Mouse (Mus musculus) heart, postnatal 0 days (tissue): ENCODE data around the gene Myb. TPM values are rescaled to one million over a fixed set of nuclear protein-coding genes. Genes with fewer than 3 reads are reported as not detected.
A peak's percentile ranks its signal among the peaks of the same experiment; 100 is the strongest.

Experiments used
- ATAC-seq: fragments of 200-750 bp; cut with Nextera tagmentation; 2 replicates; pipeline ENCODE4 v1.8.0; 2017; ENCODE audit warnings: low read depth, moderate number of reproducible peaks, moderate library complexity; ENCODE audit not compliant: insufficient read depth
- DNase-seq: peaks from one replicate; pipeline ENCODE4 v3.0.0-alpha.2; 2016; ENCODE audit warnings: low spot score
- H3K27ac ChIP-seq: fragments of 300-500 bp; sonication (generic); 2 replicates; pipeline ENCODE4 v1.5.1; 2014; ENCODE audit warnings: low read depth, mild to moderate bottlenecking
- H3K27me3 ChIP-seq: fragments of 300-500 bp; sonication (generic); 2 replicates; pipeline ENCODE4 v1.6.1; 2014; ENCODE audit warnings: low read length, mixed read lengths; ENCODE audit not compliant: control insufficient read depth, insufficient read depth
- H3K36me3 ChIP-seq: fragments of 300-500 bp; sonication (generic); replicated peaks from 2 replicates; pipeline ENCODE4 v1.6.1; 2014; ENCODE audit warnings: low read length, mixed read lengths; ENCODE audit not compliant: control insufficient read depth, insufficient read depth
- H3K4me1 ChIP-seq: fragments of 300-500 bp; sonication (generic); 2 replicates; pipeline ENCODE4 v1.6.1; 2014; ENCODE audit warnings: antibody characterized with exemption; ENCODE audit not compliant: control insufficient read depth, insufficient read depth
- H3K4me2 ChIP-seq: fragments of 300-500 bp; sonication (generic); 2 replicates; pipeline ENCODE4 v1.6.1; 2014; ENCODE audit warnings: low read depth, mild to moderate bottlenecking, low read length, moderate library complexity
- H3K4me3 ChIP-seq: fragments of 300-500 bp; sonication (generic); 2 replicates; pipeline ENCODE4 v1.5.1; 2014; ENCODE audit warnings: low read depth, low read length
- H3K9ac ChIP-seq: fragments of 300-500 bp; sonication (generic); replicated peaks from 2 replicates; pipeline ENCODE4 v1.6.1; 2014; ENCODE audit warnings: low read depth, low read length, mixed read lengths
- H3K9me3 ChIP-seq: fragments of 300-500 bp; sonication (generic); replicated peaks from 2 replicates; pipeline ENCODE4 v1.6.1; 2016; ENCODE audit warnings: low read length; ENCODE audit not compliant: control insufficient read depth
- CTCF ChIP-seq: IDR thresholded peaks from 2 replicates; pipeline ENCODE4 v1.5.1; 2016; ENCODE audit warnings: antibody characterized with exemption, control low read depth, low read depth
- EP300 ChIP-seq: IDR thresholded peaks from 2 replicates; pipeline ENCODE4 v1.6.1; 2016; ENCODE audit warnings: antibody characterized with exemption, low read depth
- WGBS: fragments of 180-500 bp; shearing (Covaris S2); extraction: QIAGEN DNeasy Blood & Tissue Kit; methylation state at CpG from one replicate; pipeline ENCODE4 v1.1.7; 2014; 5-methylcytosine and 5-hydroxymethylcytosine counted together
- polyA plus RNA-seq: library from polyadenylated mRNA; unstranded; fragments of >200 nt; fragmentation: Nextera tagmentation; extraction: Ambion mirVana; gene quantifications from 2 replicates; pipeline ENCODE4 v1.2.1, GENCODE M21; 2015
- total RNA-seq: library from RNA; depleted of rRNA; stranded (reverse); fragments of >200 nt; gene quantifications from 2 replicates; pipeline ENCODE4 v1.2.3, GENCODE M21; 2014; ENCODE audit warnings: low replicate concordance

Gene Myb
- total and polyA plus RNA-seq, 2 experiments from 2014 or later = 0.15 to 0.20 TPM

DNA sequence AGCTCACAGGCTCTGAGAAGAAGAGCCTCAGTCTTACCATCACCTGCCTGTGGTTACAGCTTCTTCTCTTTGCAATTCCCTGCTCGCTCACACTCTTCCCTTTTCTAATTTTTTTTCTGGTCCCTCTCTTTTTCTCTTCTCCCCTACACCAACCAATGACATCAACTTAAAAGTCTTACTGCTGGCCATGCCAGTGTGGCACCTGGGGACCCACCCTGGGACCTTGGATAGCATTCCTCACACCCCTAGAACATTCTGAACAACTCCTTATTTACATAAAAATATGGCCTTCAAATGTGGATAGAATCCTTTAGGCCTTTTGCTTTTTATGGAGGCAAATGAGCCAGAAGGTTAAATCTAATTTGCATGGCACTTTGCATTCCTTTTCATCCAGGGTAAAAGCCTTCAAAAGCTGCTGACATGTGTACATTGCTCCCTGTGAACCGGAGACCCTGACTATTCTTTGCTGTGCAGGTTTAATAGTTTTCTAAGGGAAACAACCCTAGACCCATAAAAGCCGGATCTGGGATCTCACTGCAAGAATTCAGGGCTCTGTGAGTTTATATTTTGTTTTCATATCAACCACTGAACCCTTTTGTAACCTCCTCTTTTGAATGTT lies 73.1 kb downstream of the Myb start:
- no peaks in the 10 kb centered on the region for H3K27me3 ChIP-seq
- DNase-seq (no peak), ATAC-seq (no peak)
- no peak overlapping the region for H3K4me2 ChIP-seq
- TF ChIP-seq CTCF (no peak), EP300 (no peak)
- no peak overlapping the region for H3K4me3 ChIP-seq
- no peak overlapping the region for H3K9ac ChIP-seq
- H3K36me3 ChIP-seq = no peaks in the 10 kb centered on the region
- WGBS = 82% methylated on average over 3 of the region's 3 CpGs
- H3K4me1 ChIP-seq = no peaks in the 10 kb centered on the region
- no peaks in the 10 kb centered on the region for H3K9me3 ChIP-seq
- no peak overlapping the region for H3K27ac ChIP-seq

DNA sequence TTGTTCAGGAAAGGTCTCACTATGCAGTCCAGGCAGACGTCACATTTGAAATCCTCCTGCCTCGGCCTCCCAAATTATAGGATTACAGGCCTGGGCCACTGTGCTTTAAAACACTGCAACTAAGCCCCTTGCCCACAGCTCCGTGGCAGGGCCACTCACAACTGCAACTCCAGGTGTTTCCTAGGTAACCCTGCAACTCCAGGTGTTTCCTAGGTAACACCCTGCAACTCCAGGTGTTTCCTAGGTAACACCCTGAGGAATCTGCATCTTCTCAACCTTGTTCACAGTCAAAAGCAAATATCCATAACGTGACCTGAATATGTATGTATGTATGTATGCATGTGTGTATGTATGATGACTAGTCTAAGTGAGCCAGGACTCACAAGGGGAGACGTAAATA lies 75.7 kb downstream of the Myb start:
- 74% methylated on average over 5 of the region's 5 CpGs for WGBS
- no peak for TF ChIP-seq EP300
- no peaks in the 10 kb centered on the region for H3K9me3 ChIP-seq
- ATAC-seq (no peak), DNase-seq (no peak)
- no peaks in the 10 kb centered on the region for H3K27me3 ChIP-seq
- no peaks in the 10 kb centered on the region for H3K4me1 ChIP-seq
- H3K27ac ChIP-seq = no peak overlapping the region
- no peak overlapping the region for H3K4me2 ChIP-seq
- H3K9ac ChIP-seq = no peak overlapping the region
- no peak overlapping the region for H3K4me3 ChIP-seq
- H3K36me3 ChIP-seq = no peaks in the 10 kb centered on the region

DNA sequence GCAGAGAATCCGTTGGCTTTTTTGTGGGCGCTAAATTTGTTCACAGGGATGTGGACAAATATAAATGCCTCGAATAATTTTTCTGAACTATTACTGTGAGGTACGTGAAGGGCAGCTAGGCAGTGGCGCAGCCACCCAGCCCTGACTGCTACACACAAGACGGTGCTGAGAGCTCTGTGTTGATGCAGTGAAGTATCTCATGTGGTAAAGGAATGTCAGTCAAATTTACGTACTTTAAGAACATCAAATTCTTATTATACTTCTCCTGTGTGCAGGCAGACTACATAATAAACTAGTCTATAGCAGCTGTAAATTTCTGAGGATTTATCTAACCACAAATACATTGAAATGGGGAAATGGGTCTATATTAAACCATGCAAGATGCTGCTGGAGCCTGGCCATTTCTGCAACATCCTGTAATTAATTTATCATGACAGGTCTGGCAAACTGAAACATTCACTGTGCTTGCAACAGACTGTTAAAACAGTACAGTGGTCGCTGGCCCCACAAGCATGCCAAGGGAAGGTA lies 77.3 kb downstream of the Myb start:
- ATAC-seq (no peak), DNase-seq (no peak)
- TF ChIP-seq EP300 (no peak), CTCF (no peak)
- Histone ChIP-seq H3K4me2 (no peak overlapping the region), H3K4me1 (no peaks in the 10 kb centered on the region), H3K4me3 (no peak overlapping the region), H3K27ac (no peak overlapping the region), H3K36me3 (no peaks in the 10 kb centered on the region), H3K27me3 (no peaks in the 10 kb centered on the region), H3K9me3 (no peaks in the 10 kb centered on the region), H3K9ac (no peak overlapping the region)
- WGBS = 64% methylated on average over 8 of the region's 8 CpGs

DNA sequence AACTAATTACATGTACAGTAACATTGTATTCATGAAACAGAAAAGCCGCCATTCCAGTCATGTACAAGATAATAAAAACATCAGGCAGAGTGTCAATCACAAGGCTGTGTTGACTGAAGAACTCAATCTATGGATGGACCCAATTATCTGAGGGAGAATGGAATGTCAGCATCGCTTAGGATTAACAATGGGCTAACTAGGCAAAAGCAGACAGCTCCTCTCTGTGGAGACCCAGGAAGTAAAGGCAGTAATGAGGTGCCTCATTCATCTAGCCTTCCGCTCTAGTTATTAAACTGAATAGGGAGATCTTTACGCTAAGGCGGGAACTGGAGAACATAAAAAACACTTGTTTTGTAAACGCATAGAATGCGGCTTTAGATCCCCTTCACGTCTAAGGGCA lies 78.3 kb downstream of the Myb start:
- H3K4me3 ChIP-seq = no peak overlapping the region
- H3K4me2 ChIP-seq = no peak overlapping the region
- ATAC-seq = no peak
- 84% methylated on average over 8 of the region's 8 CpGs for WGBS
- TF ChIP-seq EP300 (no peak), CTCF (no peak)
- H3K9me3 ChIP-seq = no peaks in the 10 kb centered on the region
- H3K27me3 ChIP-seq = no peaks in the 10 kb centered on the region
- no peak overlapping the region for H3K27ac ChIP-seq
- H3K4me1 ChIP-seq = no peaks in the 10 kb centered on the region
- no peaks in the 10 kb centered on the region for H3K36me3 ChIP-seq
- no peak overlapping the region for H3K9ac ChIP-seq
- no peak for DNase-seq

DNA sequence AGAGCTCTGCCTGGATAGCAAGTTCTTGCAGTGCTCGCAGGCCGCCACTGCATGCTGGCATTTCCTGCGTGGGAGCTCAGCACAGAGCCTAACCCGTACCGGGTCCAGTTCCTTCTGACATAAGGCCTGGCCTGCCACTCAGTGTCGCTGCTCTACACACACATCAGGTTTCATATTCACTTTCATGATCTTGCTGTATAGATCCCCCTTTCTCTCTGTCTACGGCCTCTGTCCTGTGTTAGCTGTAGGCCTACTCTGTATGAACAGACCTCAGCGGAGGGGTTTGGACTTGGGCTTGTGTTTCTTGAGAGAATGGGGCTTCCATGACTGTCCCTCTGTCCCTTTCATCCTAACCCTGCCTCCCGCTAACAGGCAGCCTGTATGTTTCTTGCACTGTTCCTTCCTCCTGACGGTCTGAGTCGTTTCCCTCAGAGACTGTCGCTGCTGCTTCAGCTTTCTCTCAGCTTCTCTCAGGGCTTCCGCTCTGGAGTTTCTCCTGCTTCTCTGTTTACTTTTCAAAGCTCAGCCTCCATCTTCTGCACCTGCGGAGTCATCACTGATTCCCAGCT lies 83.5 kb downstream of the Myb start:
- Histone ChIP-seq H3K27ac (peak overlapping the region; percentile 57; the same call in 1 of the 2 replicates), H3K4me2 (no peak overlapping the region), H3K27me3 (no peaks in the 10 kb centered on the region), H3K9me3 (no peaks in the 10 kb centered on the region), H3K36me3 (no peaks in the 10 kb centered on the region), H3K4me1 (no peaks in the 10 kb centered on the region), H3K4me3 (no peak overlapping the region), H3K9ac (no peak overlapping the region)
- DNase-seq = no peak
- 66% methylated on average over 14 of the region's 14 CpGs for WGBS
- no peak for ATAC-seq
- TF ChIP-seq EP300 (no peak), CTCF (no peak)

DNA sequence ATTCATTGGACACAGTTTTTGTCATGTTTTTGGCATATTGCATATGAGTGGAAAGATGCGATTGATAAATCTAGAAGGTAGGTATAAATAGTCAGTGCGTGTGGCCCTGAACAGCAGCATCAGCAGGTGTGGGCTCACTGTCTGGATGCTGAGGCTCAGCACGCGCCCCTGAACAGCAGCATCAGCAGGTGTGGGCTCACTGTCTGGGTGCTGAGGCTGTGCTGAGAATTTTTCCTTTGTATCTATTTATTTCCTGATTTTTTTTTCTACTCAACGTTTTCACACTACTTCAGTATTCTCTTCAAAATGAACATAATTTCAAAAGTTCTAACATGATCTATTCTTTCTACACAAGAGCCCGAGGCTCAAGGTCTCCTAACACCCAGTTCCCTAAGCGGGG lies 84.1 kb downstream of the Myb start:
- peak overlapping the region; percentile 57; the same call in 1 of the 2 replicates for H3K27ac ChIP-seq
- H3K9me3 ChIP-seq = no peaks in the 10 kb centered on the region
- H3K4me1 ChIP-seq = no peaks in the 10 kb centered on the region
- no peak for DNase-seq
- no peaks in the 10 kb centered on the region for H3K27me3 ChIP-seq
- H3K9ac ChIP-seq = no peak overlapping the region
- WGBS = 78% methylated on average over 7 of the region's 7 CpGs
- no peak overlapping the region for H3K4me3 ChIP-seq
- no peak overlapping the region for H3K4me2 ChIP-seq
- no peak for ATAC-seq
- TF ChIP-seq CTCF (no peak), EP300 (no peak)
- no peaks in the 10 kb centered on the region for H3K36me3 ChIP-seq
